Mouse (Mus musculus): ENCODE results near the gene Sept1. TPM values are rescaled to one million over a fixed set of nuclear protein-coding genes. Genes with fewer than 3 reads are reported as not detected.
"Not testable (repeated sequence)": the region's sequence is repeated elsewhere in the genome, so short reads cannot be mapped to it uniquely, and the experiment has no call there.

Sept1 gene
- total RNA-seq, 2 experiments from 2014 or later, result 25.5 to 47.7 TPM

GRCm38 (mm10) chr7:127207374-127208294 is 25.3 kb downstream of the Sept1 start:
- no peak for ATAC-seq (replicated peaks; ENCODE audit: low FRiP score, low TSS enrichment, poor library complexity, severe bottlenecking)

- ATAC-seq (replicated peaks; ENCODE audit: low FRiP score, low TSS enrichment, poor library complexity, severe bottlenecking), result no peak
Measured at GRCm38 (mm10) chr7:127206606-127207005, 26.3 kb downstream of the Sept1 start.

- ATAC-seq (replicated peaks; ENCODE audit: low FRiP score, low TSS enrichment, poor library complexity, severe bottlenecking), result no peak
Measured at GRCm38 (mm10) chr7:127196484-127196883, 36.4 kb downstream of the Sept1 start.

GRCm38 (mm10) chr7:127195544-127196295 is 37.2 kb downstream of the Sept1 start, which contains the start of gene Cd2bp2:
Gene Cd2bp2, minus strand, starts transcription at chr7:127196050.
- ATAC-seq (replicated peaks; ENCODE audit: low FRiP score, low TSS enrichment, poor library complexity, severe bottlenecking), result peak; percentile 90

- no peak for ATAC-seq (replicated peaks; ENCODE audit: low FRiP score, low TSS enrichment, poor library complexity, severe bottlenecking)
Measured at GRCm38 (mm10) chr7:127194633-127195029, 38.3 kb downstream of the Sept1 start.

- ATAC-seq (replicated peaks; ENCODE audit: low FRiP score, low TSS enrichment, poor library complexity, severe bottlenecking), result no peak
Measured at GRCm38 (mm10) chr7:127194011-127194632, 38.8 kb downstream of the Sept1 start.

GRCm38 (mm10) chr7:127192989-127193388 is 39.9 kb downstream of the Sept1 start:
- no peak for ATAC-seq (replicated peaks; ENCODE audit: low FRiP score, low TSS enrichment, poor library complexity, severe bottlenecking)

- ATAC-seq (replicated peaks; ENCODE audit: low FRiP score, low TSS enrichment, poor library complexity, severe bottlenecking), result no peak
Measured at GRCm38 (mm10) chr7:127190672-127191071, 42.3 kb downstream of the Sept1 start.

- ATAC-seq (replicated peaks; ENCODE audit: low FRiP score, low TSS enrichment, poor library complexity, severe bottlenecking), result no peak
Measured at GRCm38 (mm10) chr7:127188305-127189276, 44.3 kb downstream of the Sept1 start.

- no peak for ATAC-seq (replicated peaks; ENCODE audit: low FRiP score, low TSS enrichment, poor library complexity, severe bottlenecking)
Measured at GRCm38 (mm10) chr7:127187351-127187750, 45.6 kb downstream of the Sept1 start.

GRCm38 (mm10) chr7:127185601-127186000 is 47.3 kb downstream of the Sept1 start:
- peak; percentile 43 for ATAC-seq (replicated peaks; ENCODE audit: low FRiP score, low TSS enrichment, poor library complexity, severe bottlenecking)

GRCm38 (mm10) chr7:127184720-127185119 is 48.2 kb downstream of the Sept1 start:
- no peak for ATAC-seq (replicated peaks; ENCODE audit: low FRiP score, low TSS enrichment, poor library complexity, severe bottlenecking)

GRCm38 (mm10) chr7:127183828-127184227 is 49.1 kb downstream of the Sept1 start:
- ATAC-seq (replicated peaks; ENCODE audit: low FRiP score, low TSS enrichment, poor library complexity, severe bottlenecking), result peak; percentile 75

- ATAC-seq (replicated peaks; ENCODE audit: low FRiP score, low TSS enrichment, poor library complexity, severe bottlenecking), result peak; percentile 85
Measured at GRCm38 (mm10) chr7:127183345-127183744, 49.6 kb downstream of the Sept1 start.

GRCm38 (mm10) chr7:127181724-127182123 is 51.2 kb downstream of the Sept1 start:
- ATAC-seq (replicated peaks; ENCODE audit: low FRiP score, low TSS enrichment, poor library complexity, severe bottlenecking), result not testable (repeated sequence)

GRCm38 (mm10) chr7:127180783-127181182 is 52.1 kb downstream of the Sept1 start:
- ATAC-seq (replicated peaks; ENCODE audit: low FRiP score, low TSS enrichment, poor library complexity, severe bottlenecking), result no peak

GRCm38 (mm10) chr7:127176937-127177336 is 56.0 kb downstream of the Sept1 start:
- ATAC-seq (replicated peaks; ENCODE audit: low FRiP score, low TSS enrichment, poor library complexity, severe bottlenecking), result no peak

- ATAC-seq (replicated peaks; ENCODE audit: low FRiP score, low TSS enrichment, poor library complexity, severe bottlenecking), result no peak
Measured at GRCm38 (mm10) chr7:127166501-127166900, 66.4 kb downstream of the Sept1 start.

All from megakaryocyte-erythroid progenitor cell, adult 5-6 weeks (primary cell).